Mouse (Mus musculus): ENCODE data around the gene Pkp4. TPM values are rescaled to one million over a fixed set of nuclear protein-coding genes. Genes with fewer than 3 reads are reported as not detected.
"Not testable (repeated sequence)": the region's sequence is repeated elsewhere in the genome, so short reads cannot be mapped to it uniquely, and the experiment has no call there.

Pkp4 gene
- polyA plus RNA-seq, 1 experiment from 2014 or later: 11.6 TPM

DNA sequence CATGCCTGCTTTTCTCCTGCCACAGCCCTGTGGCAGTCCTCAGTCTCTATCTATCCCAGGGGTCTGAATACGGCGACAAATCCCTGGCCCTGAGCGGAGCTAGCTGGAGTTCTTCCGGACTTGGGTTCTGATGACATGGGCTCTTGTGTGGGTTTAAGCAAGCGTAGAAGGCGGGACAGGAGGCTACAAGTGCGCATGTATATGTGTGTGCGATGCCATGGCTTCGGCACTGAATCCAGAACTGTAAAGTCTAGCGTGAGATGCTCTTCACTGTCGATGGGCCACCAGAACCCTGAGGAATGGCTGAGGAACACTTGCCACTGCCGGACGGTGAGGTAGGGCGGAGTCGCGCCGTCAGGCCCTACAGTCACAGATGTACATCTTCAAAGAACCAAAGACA lies 222.6 kb downstream of the Pkp4 start:
- DNase-seq (ENCODE audit: low spot score): no peak

GRCm38 (mm10) chr2:59383852-59384776 lies 223.5 kb downstream of the Pkp4 start:
- DNase-seq (ENCODE audit: low spot score): no peak

DNA sequence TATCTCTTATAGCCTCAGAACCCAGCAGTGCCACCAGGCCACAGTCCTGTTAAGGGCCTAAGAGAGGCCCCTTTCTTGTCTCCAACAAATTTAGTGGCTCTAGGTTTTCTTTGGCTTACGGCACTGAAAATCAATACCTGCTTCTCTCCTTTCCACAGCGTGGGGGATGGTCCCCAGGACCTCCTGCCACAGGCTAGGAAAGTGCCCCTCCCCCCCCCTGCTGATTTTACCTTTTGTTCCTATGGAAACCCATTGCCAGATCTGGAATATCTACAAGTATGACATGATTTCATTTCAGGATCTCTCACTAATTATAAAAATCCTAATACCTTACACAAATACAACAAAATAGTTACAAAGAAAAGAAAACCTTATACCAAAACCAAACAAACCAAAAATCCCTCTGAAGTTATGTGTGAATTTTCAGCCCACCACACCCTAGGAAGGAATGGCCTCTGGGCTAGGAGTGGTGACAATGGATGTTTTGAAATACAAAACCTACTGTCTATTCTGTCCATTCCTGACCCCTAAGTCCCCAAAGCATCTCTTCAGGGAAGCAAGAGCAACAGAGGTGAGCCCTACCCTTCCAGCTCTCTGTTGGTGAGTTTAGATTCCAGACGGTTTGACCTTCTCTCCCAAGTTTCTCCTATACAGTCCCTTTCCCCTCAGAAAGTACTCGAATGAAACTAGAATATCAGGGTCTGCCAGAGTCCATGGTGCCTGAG lies 224.7 kb downstream of the Pkp4 start:
- DNase-seq (ENCODE audit: low spot score): no peak

DNA sequence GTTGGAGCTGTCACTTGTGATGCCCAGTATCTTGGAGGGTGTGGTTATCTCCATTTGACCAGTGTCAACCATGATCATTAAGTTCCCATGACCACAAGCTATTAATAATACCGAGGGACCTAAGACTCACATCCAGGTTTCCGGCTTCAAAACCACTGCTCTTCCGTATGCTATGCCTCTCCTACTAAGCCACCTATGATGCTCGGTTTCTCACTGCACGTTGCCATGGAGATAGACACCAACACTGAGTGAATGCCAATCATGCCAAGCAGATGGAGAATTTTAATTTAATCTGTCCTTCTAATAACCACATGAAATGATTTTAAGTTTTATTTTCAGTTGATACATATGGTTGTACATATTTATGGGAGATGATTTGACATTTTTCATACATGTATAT lies 229.3 kb downstream of the Pkp4 start:
- DNase-seq (ENCODE audit: low spot score): no peak

DNA sequence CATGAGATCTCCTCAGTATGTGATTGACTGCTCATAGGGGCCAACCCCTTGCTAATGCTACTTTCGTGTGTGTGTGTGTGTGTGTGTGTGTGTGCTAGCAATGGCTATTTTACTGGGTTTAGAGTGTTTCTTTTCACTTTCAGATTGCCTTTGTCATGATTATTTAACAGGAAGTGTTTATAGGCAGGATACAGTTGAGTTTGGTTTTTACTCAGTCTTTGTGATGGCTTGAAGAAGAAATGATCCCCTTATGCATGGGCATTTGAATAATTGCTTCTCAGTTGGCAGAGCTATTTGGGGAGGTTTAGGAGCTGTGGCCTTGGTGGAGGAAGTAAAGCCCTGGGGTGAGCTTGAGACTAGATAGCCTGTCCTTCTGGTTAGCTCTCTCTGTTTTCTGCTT lies 232.5 kb downstream of the Pkp4 start:
- no peak for DNase-seq (ENCODE audit: low spot score)

GRCm38 (mm10) chr2:59394651-59395050 lies 234.0 kb downstream of the Pkp4 start:
- DNase-seq (ENCODE audit: low spot score): no peak

- DNase-seq (ENCODE audit: low spot score): not testable (repeated sequence)
Measured at GRCm38 (mm10) chr2:59395160-59395650, 234.6 kb downstream of the Pkp4 start.

DNA sequence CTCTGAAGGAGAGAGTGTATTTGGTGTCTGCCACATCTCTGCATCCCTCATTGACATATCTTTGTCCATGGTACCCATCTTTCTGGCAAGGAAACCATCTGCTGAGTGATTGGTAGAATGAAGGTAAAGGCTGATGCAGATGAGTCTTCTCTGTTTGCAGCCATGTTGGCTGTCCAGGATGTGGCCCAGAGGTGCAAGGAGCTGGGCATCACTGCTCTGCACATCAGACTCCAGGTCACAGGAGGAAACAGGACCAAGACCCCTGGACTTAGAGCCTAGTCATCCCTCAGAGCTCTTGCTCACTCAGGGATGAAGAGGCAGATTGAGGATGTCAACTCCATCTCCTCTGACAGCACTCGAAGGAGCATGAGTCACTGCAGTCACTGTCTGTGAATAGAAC lies 235.9 kb downstream of the Pkp4 start:
- no peak for DNase-seq (ENCODE audit: low spot score)

DNA sequence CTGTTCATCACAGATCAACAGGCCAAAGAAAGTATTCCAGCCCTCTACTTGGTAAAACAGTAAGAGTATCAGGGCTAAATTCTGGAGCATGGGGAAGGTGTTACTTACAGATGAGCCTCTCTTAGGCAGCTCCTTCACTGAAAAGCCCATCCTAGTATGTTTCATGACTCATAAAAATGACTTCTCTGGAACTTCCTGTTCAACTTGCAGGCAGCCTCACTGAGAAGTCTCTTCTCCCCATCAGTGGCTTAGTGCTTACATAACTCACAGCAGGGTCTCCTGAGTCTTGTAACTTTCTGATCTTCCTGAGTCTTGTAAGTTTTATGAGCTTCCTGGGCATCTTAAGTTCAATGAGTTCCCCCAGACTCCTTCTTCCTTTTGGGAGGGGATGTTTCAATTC lies 236.9 kb downstream of the Pkp4 start:
- DNase-seq (ENCODE audit: low spot score): no peak

DNA sequence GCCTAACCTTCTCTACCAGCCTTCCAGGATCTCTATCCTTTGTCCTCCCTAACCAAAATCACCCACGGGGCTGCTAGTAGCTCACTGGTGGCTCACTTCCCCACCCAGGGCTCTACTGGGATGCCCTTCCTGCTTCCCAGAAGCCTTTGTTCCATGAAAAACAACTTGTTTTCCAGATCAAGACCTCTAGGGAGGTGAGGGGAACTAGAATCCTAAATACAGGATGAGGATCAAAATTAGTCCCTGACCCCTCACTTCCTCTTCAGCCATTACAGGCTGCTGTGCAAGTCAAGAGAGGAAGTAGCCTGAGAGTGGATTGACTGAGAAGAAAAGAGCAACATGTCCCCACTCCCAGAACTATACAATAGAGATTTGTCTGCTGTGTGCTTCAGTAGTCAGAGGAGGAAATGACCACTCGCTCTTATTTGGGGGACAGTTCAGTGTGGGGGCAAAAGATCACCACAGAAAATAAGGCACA lies 240.3 kb downstream of the Pkp4 start:
- DNase-seq (ENCODE audit: low spot score): no peak

DNA sequence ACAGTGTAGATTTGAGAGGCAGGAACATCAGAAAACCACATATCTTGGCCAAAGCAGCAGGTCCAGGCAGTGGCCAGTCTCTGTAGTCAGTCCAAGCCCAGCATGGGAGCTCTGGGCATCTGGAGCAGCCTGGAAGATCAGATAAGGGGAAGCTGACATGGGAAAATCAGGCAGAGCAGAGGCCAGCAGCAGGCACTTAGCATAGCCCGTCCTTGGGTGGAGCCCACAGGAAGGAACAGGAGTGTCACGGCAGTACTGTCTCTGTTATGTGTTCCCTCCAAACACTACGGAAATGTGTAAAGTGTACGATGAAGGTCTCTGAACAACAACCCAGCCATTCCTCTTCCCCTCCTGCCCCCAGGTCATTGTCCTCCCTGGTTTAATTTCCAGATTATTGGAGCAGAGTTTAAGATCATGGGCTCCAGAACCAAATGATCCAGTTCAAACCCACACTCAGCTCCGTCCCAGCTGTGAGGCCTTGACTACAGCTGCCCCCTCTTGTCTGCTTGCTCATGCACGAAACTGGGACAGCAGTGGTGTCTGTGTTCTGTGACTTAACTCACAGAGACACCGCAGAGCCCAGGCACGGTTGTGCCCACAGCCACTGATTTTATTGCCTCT lies 241.3 kb downstream of the Pkp4 start:
- no peak for DNase-seq (ENCODE audit: low spot score)

- DNase-seq (ENCODE audit: low spot score): no peak
Measured at GRCm38 (mm10) chr2:59404022-59404421, 243.4 kb downstream of the Pkp4 start.

Other genes with a start within 250 kb of the Pkp4 start
- 0.60 and 0.68 TPM in 2 replicates for gene Ccdc148, start 167 bp upstream of the Pkp4 start, polyA plus RNA-seq (2015; fragmentation: Nextera tagmentation; extraction: Ambion mirVana)

Data from thymus, postnatal 0 days (tissue).